Mouse (Mus musculus) neural tube, embryonic 13.5 days (tissue): ENCODE results near the gene Osbpl11. TPM values are rescaled to one million over a fixed set of nuclear protein-coding genes. Genes with fewer than 3 reads are reported as not detected.
A peak's percentile ranks its signal among the peaks of the same experiment; 100 is the strongest.
"Not testable (repeated sequence)": the region's sequence is repeated elsewhere in the genome, so short reads cannot be mapped to it uniquely, and the experiment has no call there.

ENCODE experiments used
- ATAC-seq: fragments of 200-750 bp; cut with Nextera tagmentation; 2 replicates; pipeline ENCODE4 v1.8.0; 2017; ENCODE audit warnings: low read depth, mild to moderate bottlenecking, moderate TSS enrichment, moderate library complexity
- H3K27ac ChIP-seq: fragments of 300-500 bp; sonication (generic); replicated peaks from 2 replicates; pipeline ENCODE4 v1.5.1; 2015; ENCODE audit warnings: moderate library complexity, mild to moderate bottlenecking, inconsistent platforms
- H3K27me3 ChIP-seq: fragments of 300-500 bp; sonication (generic); 2 replicates; pipeline ENCODE4 v1.6.1; 2015; ENCODE audit warnings: mild to moderate bottlenecking, inconsistent platforms
- H3K36me3 ChIP-seq: fragments of 300-500 bp; sonication (generic); 2 replicates; pipeline ENCODE4 v1.6.1; 2015; ENCODE audit warnings: mild to moderate bottlenecking, inconsistent platforms
- H3K4me1 ChIP-seq: fragments of 300-500 bp; sonication (generic); replicated peaks from 2 replicates; pipeline ENCODE4 v1.6.1; 2015; ENCODE audit warnings: inconsistent platforms
- H3K4me2 ChIP-seq: fragments of 300-500 bp; sonication (generic); 2 replicates; pipeline ENCODE4 v1.6.1; 2015; ENCODE audit warnings: inconsistent platforms, mild to moderate bottlenecking, moderate library complexity
- H3K4me3 ChIP-seq: fragments of 300-500 bp; sonication (generic); 2 replicates; pipeline ENCODE4 v1.5.1; 2015; ENCODE audit warnings: mild to moderate bottlenecking, inconsistent platforms
- H3K9ac ChIP-seq: fragments of 300-500 bp; sonication (generic); 2 replicates; pipeline ENCODE4 v1.6.1; 2015; ENCODE audit warnings: moderate library complexity, mild to moderate bottlenecking, inconsistent platforms
- H3K9me3 ChIP-seq: fragments of 300-500 bp; sonication (generic); 2 replicates; pipeline ENCODE4 v1.6.1; 2016; ENCODE audit warnings: inconsistent platforms
- WGBS: fragments of 180-500 bp; shearing (Covaris S2); methylation state at CpG from one replicate; pipeline ENCODE4 v1.1.7; 2015; 5-methylcytosine and 5-hydroxymethylcytosine counted together
- polyA plus RNA-seq: library from polyadenylated mRNA; unstranded; fragments of >200 nt; fragmentation: Nextera tagmentation; extraction: Ambion mirVana; gene quantifications from 2 replicates; pipeline ENCODE4 v1.2.1, GENCODE M21; 2015

The Osbpl11 gene
- polyA plus RNA-seq, 1 experiment from 2014 or later, result 18.5 TPM

DNA sequence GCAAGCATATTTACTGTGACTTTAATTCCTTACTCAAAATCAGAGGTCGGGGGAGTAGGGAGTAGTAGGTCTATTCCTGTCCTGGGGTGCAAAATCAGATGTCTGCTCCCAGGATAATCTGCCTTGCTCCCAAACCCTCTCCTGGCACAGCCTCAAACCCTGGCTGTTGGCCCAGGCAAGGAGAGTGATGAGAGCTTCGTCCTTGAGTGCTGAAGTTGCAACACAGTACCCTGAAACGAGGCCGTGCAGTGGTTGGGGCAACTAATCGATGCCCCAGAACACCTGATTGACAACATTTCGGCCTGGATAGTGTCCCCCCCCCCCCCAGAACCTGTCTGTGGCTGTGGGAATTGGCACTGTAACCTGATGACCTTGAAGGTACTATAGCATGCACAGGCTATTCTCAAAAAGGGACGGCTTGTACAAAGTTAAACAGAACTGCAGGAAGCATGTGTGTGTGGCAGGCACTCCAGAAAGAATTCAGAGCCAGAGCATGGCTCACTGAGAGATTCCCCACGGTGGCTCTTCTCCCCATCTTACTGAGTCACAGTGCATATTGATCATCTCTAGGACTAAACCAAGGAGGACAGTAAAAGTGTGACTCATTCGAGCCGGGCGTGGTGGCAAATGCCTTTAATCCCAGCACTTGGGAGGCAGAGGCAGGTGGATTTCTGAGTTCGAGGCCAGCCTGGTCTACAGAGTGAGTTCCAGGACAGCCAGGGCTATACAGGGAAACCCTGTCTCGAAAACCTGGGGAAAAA, 21.4 kb upstream of the Osbpl11 start:
- no peaks in the 10 kb centered on the region for H3K27me3 ChIP-seq
- no peak overlapping the region for H3K27ac ChIP-seq
- H3K4me3 ChIP-seq, result no peak overlapping the region
- no peaks in the 10 kb centered on the region for H3K9me3 ChIP-seq
- H3K4me2 ChIP-seq, result no peak overlapping the region
- H3K4me1 ChIP-seq, result no peaks in the 10 kb centered on the region
- WGBS, result 86% methylated on average over 13 of the region's 13 CpGs
- no peaks in the 10 kb centered on the region for H3K36me3 ChIP-seq
- no peak overlapping the region for H3K9ac ChIP-seq
- no peak for ATAC-seq

DNA sequence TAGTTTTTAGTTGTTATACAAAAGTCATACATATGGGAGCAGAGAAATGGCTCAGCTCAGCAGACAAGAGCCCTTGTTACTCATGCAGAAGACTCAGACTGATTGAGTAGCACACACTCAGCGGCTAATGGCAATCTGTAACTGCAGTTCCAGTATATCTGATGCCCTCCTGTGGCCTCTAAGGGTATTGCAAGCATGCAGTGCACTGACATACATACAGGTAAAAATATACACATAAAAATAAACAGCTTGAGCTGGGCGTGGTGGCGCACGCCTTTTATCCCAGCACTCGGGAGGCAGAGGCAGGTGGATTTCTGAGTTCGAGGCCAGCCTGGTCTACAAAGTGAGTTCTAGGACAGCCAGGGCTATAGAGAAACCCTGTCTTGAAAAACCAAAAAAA, 18.6 kb upstream of the Osbpl11 start:
- not testable (repeated sequence) for H3K4me3 ChIP-seq, H3K4me2 ChIP-seq, H3K36me3 ChIP-seq, ATAC-seq, H3K27me3 ChIP-seq, H3K4me1 ChIP-seq, H3K27ac ChIP-seq, H3K9ac ChIP-seq, H3K9me3 ChIP-seq
- 75% methylated on average over 6 of the region's 6 CpGs for WGBS

DNA sequence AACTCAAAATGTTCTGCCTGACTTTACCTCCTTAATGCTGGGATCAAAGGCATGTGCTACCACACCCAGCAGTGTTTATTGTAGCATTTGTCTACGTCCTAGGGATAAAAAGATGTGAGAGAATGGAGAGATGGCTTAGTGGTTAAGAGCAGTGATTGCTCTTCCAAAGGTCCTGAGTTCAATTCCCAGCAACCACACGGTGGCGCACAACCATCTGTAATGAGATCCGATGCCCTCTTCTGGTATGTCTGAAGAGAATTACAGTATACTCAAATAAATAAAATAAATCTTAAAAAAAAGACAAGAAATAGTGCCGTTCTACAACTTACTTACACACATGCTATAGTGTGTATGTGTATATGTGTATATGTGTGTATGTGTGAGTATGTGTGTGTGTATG, 17.3 kb upstream of the Osbpl11 start:
- no peak for ATAC-seq
- Histone ChIP-seq H3K4me1 (no peaks in the 10 kb centered on the region), H3K36me3 (no peaks in the 10 kb centered on the region), H3K4me2 (no peak overlapping the region), H3K9me3 (no peaks in the 10 kb centered on the region), H3K9ac (no peak overlapping the region), H3K4me3 (no peak overlapping the region), H3K27me3 (no peaks in the 10 kb centered on the region), H3K27ac (no peak overlapping the region)
- WGBS, result 44% methylated on average over 5 of the region's 5 CpGs

DNA sequence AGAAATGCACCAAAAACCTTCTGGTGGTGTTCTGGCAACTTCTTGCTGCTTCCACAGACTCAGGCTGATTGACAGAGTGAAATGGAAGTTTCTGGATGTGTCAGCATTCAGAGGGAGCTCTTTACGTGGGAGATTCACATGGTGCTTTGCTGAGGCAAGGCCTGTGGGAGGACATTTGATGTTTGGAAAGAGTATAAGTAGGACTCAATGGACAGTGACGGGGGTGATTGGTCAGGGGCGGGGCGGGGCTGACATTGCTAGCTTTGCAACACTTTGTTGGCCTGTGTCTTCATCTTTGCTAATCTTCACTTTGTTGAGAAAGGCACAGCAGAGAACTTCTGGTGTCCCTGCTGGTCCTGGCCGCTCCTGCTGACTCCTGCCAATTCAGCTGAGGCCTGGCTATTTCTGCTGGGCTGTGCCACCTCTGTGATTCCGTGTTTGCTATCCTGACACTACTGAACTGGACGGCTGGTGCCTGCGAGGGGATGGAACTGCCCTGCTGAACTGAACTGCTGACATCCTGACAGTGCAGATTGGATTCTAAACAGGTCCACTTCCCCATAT, 15.3 kb upstream of the Osbpl11 start:
- Histone ChIP-seq H3K27ac (no peak overlapping the region), H3K36me3 (no peaks in the 10 kb centered on the region), H3K9me3 (no peaks in the 10 kb centered on the region), H3K27me3 (no peaks in the 10 kb centered on the region), H3K4me1 (no peaks in the 10 kb centered on the region), H3K9ac (no peak overlapping the region), H3K4me3 (no peak overlapping the region), H3K4me2 (no peak overlapping the region)
- WGBS, result 83% methylated on average over 8 of the region's 8 CpGs
- ATAC-seq, result no peak

DNA sequence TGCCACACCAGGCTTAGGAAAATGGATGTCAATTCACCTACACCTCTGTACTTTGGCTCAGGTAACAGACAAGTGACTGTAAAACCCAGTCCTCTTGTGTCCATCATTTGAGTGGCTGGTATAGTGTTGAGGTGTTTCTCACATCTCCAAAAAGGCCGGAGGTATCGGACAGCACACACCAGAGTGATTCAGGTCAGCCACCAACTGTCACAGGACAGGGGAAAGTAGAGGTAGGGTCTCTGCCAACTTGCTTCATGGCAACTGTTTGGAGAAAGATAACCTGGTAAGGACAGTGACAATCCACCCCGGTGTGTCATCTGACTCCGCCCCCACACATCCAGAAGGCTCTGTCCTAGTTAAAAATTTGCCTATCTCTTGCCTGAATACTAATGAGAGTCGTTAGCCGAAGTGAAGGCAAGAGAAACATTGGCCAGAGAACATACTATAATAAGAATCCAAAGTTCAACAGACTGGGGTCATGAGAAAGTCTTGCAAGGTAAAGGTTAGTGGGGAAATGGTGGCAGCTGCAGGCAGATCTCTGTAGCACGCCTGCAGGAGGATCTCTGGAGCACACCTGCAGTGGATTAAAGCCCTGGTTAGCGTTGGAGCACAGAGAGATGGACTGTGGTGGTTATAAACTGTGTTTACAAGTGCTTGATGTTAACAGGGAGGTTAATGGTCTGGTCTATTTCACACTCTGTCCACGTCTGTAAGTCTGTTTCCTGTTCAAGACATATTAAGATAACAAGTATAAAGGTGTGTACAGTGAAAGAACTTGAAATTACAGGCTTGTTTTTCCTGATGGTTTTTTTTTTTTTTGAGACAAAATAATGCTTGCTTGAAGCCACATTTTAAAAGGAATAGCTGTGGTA, 13.9 kb upstream of the Osbpl11 start:
- Histone ChIP-seq H3K27ac (no peak overlapping the region), H3K36me3 (no peaks in the 10 kb centered on the region), H3K4me1 (no peaks in the 10 kb centered on the region), H3K27me3 (no peaks in the 10 kb centered on the region), H3K9ac (no peak overlapping the region), H3K9me3 (no peaks in the 10 kb centered on the region), H3K4me2 (no peak overlapping the region), H3K4me3 (no peak overlapping the region)
- no peak for ATAC-seq
- WGBS, result 82% methylated on average over 9 of the region's 9 CpGs

DNA sequence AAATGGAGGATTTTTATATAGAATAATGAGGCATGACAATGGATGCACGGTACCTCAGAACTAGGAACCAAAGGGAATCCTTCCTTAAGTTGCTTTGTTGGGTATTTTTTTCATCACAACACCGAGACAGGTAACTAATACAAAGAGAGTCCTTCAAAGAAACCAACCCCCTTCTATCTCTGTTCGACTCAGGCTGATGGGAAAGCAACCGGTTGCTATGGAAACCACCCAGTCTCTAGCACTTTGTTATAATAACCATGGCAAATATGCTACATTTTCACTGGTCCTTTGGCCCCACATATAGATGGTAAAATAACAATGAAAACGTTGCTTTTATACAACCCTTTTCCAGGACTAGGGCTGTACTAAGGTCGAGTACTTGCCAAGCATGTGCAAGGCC, 13.1 kb upstream of the Osbpl11 start:
- no peaks in the 10 kb centered on the region for H3K36me3 ChIP-seq
- 76% methylated on average over 6 of the region's 6 CpGs for WGBS
- H3K4me3 ChIP-seq, result no peak overlapping the region
- H3K27me3 ChIP-seq, result no peaks in the 10 kb centered on the region
- H3K9ac ChIP-seq, result no peak overlapping the region
- no peaks in the 10 kb centered on the region for H3K9me3 ChIP-seq
- H3K4me2 ChIP-seq, result no peak overlapping the region
- no peak overlapping the region for H3K27ac ChIP-seq
- H3K4me1 ChIP-seq, result no peaks in the 10 kb centered on the region
- no peak for ATAC-seq

DNA sequence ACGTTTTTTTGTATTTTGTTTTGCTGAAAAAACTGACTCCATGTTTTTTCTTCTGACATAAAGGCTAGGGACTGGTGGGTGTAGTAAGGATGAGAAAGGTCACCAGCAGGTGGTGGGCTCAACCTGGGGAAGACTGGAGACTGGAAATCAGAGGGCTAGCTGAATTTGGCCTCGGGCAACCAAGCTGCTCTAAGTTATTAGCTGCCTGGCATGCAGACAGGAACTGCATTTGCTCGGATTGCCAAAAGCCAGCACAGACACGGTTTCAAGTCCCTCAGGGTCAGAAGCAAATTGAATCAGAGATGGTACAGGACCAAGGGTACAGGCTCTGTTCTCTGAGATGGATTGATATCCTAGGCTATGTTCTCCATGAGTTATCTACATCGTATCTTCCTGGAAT, 11.7 kb upstream of the Osbpl11 start:
- H3K9ac ChIP-seq, result no peak overlapping the region
- ATAC-seq, result no peak

DNA sequence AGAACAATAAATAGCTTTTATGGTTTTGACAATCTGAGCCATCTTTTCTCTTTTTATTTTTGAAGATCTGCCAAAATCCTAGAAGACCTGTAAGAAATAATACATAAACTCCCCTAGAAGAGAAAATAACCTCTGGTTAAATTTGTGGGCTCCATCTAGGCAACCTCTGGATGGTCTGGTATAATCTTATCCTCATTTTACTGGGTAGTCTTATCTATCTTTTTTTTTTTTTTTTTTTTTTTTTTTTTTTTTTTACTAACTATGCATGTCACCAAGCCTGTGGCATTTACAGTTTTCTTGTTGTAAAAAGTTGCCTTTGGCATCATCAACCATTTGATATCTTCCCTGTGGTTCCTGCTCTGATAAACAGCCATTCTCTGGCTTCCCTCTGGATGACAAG, 10.2 kb upstream of the Osbpl11 start:
- Histone ChIP-seq H3K4me2 (no peak overlapping the region), H3K36me3 (no peaks in the 10 kb centered on the region)
- ATAC-seq, result no peak

More for the DNA sequence above, 11.7 kb upstream of the Osbpl11 start:
- Histone ChIP-seq H3K27me3 (no peaks in the 10 kb centered on the region), H3K9me3 (no peaks in the 10 kb centered on the region), H3K4me2 (no peak overlapping the region), H3K4me1 (peaks cover 1% of the 10 kb centered on the region; the same call in 1 of the 2 replicates), H3K36me3 (no peaks in the 10 kb centered on the region), H3K27ac (no peak overlapping the region), H3K4me3 (no peak overlapping the region)
- 70% methylated on average over 5 of the region's 5 CpGs for WGBS

DNA sequence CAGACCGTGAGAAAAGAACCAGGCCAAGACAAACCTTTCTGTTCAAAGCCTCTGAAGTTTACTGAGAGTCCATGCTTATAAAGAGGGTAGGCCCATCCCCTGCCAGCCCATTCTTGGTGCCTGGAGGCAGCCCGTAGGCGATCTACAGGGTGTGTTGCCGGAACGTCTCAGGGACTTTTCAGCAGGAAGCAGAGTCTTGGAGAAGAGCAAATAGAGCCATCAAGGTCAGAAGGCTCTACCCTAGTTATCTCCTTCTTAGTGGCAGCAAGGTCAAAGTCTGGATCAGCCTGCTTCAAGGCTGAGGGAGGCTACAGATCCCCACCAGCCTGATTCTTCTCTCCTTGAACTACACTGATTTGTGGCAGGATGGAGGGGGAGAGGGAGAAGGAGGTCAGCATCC, 8.0 kb upstream of the Osbpl11 start:
- not testable (repeated sequence) for H3K9me3 ChIP-seq, H3K4me3 ChIP-seq, H3K27me3 ChIP-seq, H3K9ac ChIP-seq, ATAC-seq, H3K4me1 ChIP-seq, H3K27ac ChIP-seq, H3K36me3 ChIP-seq, H3K4me2 ChIP-seq
- 89% methylated on average over 5 of the region's 5 CpGs for WGBS

More for the DNA sequence above, 10.2 kb upstream of the Osbpl11 start:
- H3K9me3 ChIP-seq, result no peaks in the 10 kb centered on the region
- H3K27me3 ChIP-seq, result no peaks in the 10 kb centered on the region
- no peak overlapping the region for H3K4me3 ChIP-seq
- H3K9ac ChIP-seq, result no peak overlapping the region
- no peak overlapping the region for H3K27ac ChIP-seq
- peaks cover 8% of the 10 kb centered on the region; the same call in 1 of the 2 replicates for H3K4me1 ChIP-seq

DNA sequence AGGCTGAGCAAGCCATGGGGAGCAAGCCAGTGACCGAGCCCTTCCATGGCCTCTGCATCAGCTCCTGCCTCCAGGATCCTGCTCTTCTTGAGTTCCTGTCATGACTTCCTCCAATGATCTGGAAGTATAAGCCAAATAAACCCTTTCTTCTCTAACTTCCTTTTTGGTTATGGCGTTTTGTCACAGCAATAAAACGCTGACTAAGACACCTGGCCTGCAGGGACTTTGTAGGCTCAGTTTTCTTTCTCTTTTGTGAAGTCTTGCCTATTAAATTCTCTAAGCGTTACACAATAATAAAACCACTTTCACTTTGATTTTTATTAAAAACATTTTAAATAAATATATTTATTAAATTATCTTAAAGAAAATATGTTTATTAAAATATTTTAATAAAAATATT, 7.1 kb upstream of the Osbpl11 start:
- Histone ChIP-seq H3K4me2 (no peak overlapping the region), H3K36me3 (no peaks in the 10 kb centered on the region), H3K27ac (no peak overlapping the region), H3K9me3 (no peaks in the 10 kb centered on the region), H3K4me1 (peaks cover 8% of the 10 kb centered on the region; the same call in 1 of the 2 replicates), H3K4me3 (no peak overlapping the region), H3K27me3 (no peaks in the 10 kb centered on the region), H3K9ac (no peak overlapping the region)
- 86% methylated on average over 4 of the region's 4 CpGs for WGBS
- no peak for ATAC-seq

DNA sequence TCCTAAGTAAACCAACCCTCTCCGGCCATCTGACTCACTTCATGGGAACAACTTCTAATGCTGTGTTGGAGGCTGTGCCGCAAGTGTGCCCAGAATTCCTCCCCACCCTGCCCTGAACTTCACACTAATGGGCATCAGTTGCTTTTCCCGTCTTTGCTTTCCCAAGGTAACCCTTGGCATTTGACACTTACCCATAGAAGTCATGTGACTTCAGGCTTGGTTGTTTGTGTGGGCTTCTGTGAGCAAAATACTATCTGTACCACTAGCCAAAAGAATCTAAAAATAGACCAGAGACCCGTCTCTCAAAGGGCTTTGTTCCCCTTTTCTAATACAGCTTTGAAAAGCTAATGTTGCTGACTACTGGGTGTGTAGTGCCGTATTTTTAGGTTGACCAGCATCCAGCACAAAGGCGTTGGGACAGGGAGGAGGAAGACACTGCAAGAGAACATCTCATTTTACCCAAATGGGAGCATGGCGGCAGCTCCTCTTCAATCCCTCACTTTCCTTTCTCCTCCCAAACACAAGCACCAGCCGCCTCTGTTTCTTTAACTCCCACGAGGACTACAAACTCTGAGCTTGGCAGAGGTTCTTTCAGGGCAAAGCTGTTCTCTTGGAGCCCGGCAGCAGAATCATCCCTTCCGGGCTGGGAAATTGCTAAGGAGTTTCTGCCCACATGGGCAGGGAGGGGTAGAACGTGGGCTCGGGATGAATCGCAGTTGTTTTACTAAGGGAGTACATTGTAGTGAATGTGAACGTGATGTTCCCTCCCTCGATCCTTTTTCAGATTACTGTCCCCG, 6.4 kb upstream of the Osbpl11 start:
- 0 out of 2 replicates have a peak, but pooled peaks have one; percentile 15 for ATAC-seq
- no peak overlapping the region for H3K9ac ChIP-seq
- WGBS, result 64% methylated on average over 17 of the region's 17 CpGs
- H3K4me2 ChIP-seq, result peak overlapping the region; percentile 20; the same call in 1 of the 2 replicates
- no peak overlapping the region for H3K4me3 ChIP-seq
- H3K27ac ChIP-seq, result peak overlapping the region; percentile 35; the same call in 1 of the 2 replicates
- no peaks in the 10 kb centered on the region for H3K36me3 ChIP-seq
- H3K27me3 ChIP-seq, result no peaks in the 10 kb centered on the region
- no peaks in the 10 kb centered on the region for H3K9me3 ChIP-seq
- H3K4me1 ChIP-seq, result peaks cover 8% of the 10 kb centered on the region; the same call in 1 of the 2 replicates
